Mouse (Mus musculus): ENCODE measurements around the gene Nudt14.

GRCm38 (mm10) chr12:112941776-112942713, at the start of gene Nudt14:
- TF ChIP-seq CTCF (IDR thresholded peaks at IDR 0.05; ENCODE audit: low read depth, low read length) = no peak
- TF ChIP-seq POLR2A (IDR thresholded peaks at IDR 0.05; ENCODE audit: extremely low read depth, insufficient read depth, low read length) = peak; percentile 40; the same call in 1 of the 2 replicates
